Mouse (Mus musculus) erythroid progenitor cell, adult 5-6 weeks (primary cell): ENCODE results near the gene Iqce. TPM values are rescaled to one million over a fixed set of nuclear protein-coding genes. Genes with fewer than 3 reads are reported as not detected.
A peak's percentile ranks its signal among the peaks of the same experiment; 100 is the strongest.

Experiments
- ATAC-seq: replicated peaks from 2 replicates; pipeline ENCODE4 v1.8.0; 2016; ENCODE audit warnings: moderate number of reproducible peaks, mild to moderate bottlenecking, moderate TSS enrichment, inconsistent platforms; ENCODE audit not compliant: poor library complexity, low FRiP score, severe bottlenecking
- total RNA-seq, 2 experiments: library from RNA; stranded (forward) in 1 of 2; stranded (reverse) in 1 of 2; fragments of 150-400 nt in 1 of 2; fragments of 186-747, 209-891 nt in 1 of 2; gene quantifications; 2 replicates each; pipeline versions ENCODE4 v1.2.3 to v1.2.4; 2015 to 2017; ENCODE audit warnings: low replicate concordance in 2 of 2

The Iqce gene
- total RNA-seq, 2 experiments from 2014 or later: 1.7 to 6.2 TPM

DNA sequence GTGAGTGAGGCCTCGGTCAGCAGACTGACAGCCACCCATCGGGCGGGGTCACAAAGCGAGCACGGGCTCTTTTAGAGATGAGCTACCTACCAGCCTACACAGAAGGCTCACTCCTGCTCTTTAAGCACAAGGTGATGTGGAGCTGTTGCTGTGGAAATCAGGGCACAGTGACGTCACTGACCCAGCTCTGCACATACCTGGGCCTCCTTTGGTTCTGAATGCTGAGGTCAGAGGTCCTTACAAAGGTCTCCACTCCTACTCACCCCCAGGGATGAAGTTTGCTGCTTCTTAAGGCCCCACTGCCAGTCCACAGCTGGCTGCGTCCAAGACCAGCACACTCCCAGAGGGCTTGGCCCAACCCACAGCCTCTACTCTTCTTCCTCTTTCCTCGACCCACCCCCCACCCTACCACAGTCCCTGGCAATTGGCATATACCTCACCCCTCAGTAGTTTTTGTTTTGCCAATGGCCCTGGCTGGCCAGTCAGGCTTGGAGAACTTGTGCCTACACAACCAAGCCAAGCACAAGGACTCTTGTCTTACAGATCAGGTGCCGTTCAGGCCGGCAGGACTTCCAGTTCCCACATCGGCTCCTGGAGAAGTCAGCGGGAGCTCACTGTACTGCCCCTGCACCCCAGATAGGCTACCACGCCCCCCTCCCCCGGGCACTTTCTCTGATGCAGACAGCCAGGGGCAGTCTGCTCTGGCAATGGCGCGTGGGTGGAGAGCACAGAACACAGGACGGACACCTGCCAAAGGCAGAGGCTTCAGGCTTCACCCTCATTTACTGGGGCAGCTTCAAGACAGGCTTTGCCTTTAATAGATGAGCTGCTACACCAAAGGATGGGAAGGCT is 39.2 kb downstream of the Iqce start:
- no peak for ATAC-seq

DNA sequence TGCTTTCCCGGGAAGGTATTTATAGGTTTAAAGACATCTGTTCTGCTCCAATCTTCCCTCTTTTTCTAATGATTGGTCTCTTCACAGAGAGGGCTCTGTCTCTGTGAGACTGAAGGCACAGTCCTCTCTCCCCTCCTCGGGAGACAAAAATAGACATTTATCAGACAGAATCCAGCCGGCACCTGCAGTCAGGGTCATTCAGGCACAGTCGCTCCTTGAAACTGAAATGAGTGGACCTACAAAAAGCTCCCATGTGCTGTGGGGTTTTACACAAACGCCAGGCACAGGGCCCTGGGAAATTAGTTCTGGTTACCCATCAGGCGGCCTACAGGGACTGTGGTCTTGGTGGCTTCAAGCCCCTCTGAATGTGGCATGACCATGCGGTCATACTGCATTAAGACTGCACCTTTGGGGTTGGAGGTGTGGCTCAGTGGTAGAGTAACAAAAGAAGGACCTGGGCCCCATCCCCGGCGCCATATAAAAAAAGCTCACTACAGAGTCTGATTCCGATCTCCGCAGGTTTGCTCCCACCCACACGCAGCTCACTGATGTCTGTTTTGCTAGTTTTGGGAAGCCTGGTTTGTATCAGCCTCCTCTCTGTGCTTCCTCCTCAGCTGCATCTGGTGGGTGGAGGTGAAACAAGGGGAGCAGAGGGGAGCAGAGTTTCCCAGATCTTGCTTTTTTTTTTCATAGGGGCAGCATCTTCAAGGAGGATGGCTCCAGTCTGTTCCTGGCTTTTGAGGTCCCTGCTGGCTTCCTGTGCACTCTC is 40.1 kb downstream of the Iqce start:
- no peak for ATAC-seq

DNA sequence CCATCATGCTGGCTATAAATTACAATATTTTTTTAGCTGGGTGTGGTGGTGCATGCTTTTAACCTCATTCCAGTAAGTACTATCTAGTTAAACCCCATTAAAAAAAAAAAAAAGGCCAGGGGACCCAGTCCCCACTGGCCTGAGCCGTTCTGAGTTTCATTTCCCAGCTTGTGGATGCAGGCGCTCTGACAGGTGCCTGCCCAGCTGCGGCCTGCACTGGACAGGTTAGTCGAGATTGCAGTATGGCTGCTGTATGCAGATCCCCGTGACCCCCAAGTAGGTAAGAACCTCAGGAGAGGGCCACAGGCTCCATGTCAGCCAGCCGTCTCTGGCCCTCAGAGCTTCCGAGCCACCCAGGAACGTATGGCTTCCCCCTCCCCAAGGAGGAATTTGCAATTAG is 40.8 kb downstream of the Iqce start:
- no peak for ATAC-seq

DNA sequence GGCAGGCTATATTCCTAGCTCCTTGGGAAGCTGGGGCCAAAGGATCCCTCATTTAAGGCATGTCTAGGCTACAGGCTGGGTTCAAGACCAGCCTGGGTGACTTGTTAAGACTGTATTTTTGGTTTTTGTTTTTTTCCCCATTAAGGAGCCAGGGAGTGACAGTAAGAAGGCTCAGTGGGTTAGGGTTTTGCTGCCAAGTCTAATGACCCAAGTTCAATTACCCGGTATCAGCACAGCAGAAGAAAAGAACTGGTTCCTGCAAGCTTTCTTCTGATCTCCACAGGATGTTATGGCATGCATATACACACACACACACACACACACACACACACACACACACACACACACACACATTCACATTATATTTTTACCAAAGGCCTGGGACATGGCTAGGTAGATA is 41.8 kb downstream of the Iqce start:
- ATAC-seq: no peak

DNA sequence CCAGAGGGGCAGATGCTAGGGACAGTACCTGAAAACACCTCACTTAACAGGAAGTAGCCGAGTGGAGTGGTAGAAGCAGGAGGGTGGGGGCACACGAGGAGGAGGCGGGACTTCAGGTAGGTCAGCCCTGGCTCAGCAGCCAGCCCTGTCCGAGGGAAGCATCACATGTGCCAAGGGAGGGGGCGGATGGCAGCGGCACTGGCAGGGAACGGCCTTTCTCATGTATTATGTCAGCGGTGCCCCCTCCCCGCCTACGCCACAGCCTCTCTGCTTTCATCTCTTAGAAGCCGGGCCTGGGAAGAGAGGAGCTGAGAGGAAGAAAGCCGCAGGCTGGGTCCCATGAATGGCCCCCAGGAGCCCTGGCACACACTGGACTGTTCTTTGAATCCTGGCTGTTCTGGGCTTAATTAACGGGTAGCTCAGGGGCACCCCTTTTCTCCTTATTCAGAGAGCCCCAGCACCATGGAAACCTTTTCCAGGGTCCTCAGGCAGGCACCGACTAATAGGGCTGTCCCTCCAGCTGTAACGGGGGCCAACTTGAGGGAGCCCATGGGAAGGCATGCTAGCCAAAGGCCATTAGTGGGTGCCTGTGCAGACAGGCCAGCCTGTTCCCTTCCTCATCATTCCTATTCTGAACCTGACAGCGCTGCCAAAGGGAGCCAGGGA is 42.4 kb downstream of the Iqce start:
- no peak for ATAC-seq

DNA sequence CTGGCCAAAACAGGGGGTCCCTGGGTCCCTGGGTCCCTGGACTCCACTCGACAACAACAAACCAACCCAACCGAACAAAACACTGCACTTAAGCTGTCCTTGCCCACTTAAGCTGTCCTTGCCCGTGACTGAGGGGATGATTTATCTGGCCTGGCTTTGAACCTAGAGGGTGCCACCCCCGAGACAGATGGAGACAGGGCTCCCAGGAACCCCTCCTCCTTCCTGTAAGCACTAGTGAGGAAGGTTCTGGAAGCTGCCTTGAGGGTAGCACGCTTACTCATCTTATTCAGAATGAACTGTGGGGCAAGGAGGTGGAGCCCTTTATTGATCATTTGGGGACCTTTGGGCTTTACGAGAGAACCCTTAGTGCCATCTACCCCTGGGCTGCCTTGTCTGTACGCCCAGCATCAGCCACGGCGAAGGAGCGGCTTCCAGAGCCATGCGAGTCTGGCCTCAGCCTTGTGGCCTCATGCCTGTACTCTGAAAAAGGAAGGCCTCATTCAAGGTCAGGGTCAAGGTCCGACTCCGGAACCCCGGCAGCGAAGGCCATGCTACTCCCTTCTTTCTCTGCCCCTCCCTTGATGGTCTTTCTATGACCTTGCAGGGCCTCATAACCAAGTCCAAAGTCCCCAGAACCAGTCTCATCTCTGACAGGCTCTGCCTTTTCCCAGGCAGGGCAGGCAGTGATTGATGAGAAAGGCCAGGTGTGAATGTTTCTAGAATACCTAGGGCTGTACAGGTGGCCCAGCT is 47.9 kb downstream of the Iqce start:
- ATAC-seq: no peak

DNA sequence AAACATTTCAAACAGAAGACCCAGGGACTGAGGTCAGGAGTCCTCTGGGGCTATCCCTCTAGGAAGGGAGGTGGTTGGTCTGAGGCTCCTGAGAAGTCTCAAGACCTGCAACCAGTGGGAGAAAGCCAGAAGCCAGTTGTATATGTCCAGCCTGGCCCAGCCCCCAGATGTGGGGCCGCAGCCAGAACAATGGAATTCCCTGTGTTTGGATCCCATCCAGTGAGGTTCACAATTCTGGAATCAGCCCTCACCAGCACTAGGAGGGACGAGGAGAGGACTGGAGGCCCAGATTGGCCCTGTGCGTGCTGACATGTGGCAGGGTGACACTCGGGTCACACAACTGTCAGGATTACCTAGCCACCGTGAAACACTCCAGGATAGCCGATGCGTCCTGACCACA is 49.6 kb downstream of the Iqce start:
- ATAC-seq: no peak

DNA sequence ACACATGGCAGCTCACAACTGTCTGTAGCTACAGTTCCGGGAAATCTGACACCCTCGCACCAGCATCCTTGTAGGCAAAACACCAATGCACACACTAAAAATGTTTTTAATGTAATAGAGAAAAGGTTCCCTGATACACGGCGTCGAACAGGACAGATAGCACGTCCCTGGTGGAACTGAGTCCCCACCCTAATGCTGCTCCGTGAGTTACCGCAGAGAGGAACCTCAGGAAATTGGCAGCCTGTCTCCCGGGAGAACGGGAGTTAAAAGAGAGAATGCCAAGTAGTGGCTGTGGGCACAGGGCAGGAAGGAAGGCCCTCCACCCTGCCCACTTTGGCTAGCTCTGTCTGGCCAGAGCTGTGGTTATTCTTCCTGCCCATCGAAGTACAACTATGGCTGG is 50.9 kb downstream of the Iqce start:
- ATAC-seq: no peak

DNA sequence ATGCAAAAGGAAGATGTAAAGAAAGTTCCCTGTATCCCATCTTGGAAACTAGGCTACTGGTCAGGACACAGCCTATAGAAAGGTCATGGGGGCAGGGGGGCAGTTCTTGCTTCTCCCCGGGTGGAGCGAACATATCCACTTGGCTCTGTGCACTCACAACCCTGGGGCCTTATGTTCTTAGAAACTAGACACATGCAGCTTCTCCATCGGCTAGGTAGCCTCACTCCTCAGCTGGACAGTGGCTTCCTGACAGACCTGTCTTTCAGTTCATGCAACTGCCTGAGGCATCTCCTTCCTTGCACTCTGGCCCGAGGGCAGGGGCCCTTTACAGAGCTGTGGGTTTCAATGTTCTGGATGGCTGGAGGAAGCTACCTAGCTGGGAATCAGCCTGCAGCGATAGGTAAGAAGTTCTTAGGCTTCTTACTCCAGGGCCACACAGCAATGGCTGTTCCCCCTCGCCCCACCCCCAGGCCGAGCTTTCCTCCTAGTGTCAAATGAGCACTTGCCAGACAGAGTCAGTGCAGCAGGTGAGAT is 52.2 kb downstream of the Iqce start:
- no peak for ATAC-seq

DNA sequence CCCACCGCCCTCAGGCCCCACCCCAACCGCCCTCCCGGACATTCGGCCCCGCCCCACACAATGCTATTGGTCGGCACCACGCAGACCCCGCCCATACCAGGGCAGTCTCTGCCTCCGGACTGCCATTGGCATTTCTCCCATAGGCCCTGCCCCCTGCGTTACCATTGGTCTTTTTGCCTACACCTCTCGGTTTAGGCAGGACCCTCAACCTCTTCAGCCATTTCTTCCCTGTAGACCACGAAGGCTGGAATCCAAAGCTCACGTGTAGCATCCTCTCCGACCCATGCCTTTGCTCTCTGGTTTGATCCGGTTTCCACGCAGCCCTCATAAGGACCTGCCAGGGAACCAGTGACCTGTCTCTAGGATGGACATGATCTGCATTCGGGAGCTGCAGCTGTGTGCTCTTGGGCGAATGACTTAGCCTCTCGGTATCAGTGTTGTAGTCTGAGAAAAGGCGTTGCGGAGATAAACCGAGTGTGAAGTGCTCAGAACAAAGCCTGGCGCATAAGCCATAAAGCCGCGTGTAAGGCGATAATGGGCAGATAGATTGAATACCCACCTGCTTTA is 53.0 kb downstream of the Iqce start:
- ATAC-seq: peak; percentile 82

DNA sequence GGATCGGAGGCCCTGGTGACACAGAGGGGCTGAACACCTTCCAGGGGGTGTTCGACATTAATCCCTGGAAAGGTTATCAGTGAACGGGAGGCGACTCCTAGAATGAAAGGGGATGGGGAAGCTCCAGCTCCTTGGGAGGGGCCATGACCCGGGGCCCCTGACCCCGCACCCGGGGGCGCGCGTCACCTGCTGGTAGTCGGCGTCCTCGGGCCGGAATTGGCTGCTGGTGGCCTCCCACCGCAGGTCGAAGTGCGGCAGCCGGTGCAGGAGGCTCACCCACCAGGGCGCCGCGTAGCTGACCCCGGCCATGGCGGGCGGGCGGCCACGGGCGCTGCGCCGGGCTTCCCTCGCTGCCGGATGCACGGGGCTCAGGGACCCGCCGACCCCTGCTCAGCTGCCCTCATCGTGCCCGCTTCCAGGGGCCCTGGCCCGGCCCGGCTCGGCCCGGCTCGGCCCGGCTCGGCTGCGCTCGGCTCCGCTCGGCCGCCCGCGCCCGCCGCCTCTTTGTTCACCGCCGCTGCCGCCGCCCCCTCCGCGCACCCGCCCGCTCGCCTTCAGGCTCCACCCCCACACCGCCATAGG is 53.6 kb downstream of the Iqce start, which contains the start of gene Ttyh3:
Gene Ttyh3, minus strand, starts transcription at position 513 of the 582 bp plus-strand sequence.
- no peak for ATAC-seq

DNA sequence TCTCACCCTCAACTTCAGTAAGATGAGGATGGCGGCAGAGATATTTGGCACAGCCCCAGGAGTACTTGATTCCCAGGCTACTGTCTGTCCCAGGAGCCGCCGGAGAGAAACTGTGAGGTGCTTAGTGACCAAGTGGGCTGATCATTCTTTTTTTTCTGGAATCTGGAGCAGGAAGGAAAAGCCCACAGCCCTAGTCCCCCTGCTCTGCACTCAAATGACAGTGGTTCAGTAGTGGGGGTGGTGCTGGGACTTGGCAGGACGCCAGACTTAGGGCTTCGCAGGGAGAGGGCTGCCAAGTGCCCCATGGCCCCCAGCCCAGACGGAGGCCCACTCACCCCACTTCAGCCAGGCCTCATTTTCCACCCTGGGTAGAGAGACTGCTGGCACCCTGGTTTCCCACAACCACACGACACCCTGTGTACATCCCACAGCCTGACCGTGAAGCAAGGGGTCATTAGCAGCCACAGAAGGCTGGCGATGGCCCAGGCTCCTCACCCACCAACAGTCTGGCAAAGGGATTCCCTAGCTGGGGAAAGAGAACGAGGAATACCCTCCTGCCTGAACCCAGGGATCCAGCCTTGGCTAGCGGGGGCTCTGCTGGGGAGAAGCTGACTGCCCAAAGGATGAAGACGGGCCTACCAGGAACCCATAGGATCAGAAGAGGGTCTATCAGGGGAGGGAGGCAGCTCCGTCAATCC is 54.2 kb downstream of the Iqce start:
- ATAC-seq: no peak

DNA sequence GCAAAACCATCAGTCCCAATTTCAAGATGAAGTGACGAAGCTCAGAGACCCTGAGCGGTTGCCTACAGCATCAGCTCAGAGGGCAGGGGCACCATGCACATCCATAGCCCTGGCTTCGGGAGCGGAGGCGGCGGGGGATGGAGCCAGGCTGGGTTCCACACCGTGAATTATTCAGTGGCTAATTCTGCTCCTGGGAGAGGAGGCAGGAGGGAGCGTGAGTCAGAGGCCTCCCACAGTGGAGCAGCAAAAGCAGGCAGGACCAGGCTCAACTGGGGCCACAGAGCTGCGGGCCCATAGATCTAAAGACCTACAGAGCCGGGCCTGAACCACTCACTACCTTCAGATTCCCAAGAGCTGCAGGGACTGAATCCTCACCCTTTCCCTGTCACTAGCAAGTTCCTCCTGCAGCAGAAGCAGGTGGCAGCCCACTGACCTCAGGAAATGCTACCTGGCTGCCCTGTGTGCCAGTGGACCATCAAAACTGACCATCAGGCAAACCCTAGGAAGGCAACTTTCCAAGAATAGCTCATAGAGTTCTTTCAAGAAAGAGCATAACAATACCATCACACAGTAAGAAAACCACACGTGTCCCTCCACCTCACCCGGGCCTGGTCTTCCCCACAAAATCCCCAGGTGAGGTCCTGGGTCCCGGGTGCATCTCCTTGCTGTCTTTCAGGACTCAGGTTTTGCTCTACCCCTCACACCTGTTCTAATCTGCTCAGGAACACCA is 55.0 kb downstream of the Iqce start:
- no peak for ATAC-seq

DNA sequence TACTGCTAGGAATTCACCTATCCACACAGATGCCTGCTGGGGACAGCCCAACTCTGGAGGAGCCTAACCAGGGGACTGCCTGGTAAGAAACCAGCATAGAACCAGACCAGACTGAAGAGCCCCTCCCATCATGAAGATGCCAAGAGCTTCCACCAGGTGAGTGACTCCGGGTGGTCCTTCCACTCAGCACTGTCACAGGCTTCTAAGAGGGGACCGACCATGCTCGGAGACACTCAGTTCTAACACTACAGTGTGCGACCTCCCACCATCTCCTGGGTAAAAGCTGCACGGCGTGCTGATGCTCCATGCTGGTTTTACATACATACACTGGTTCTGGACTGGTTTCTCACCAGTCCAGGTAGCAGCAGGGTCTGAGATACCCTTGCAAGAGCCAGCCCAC is 56.0 kb downstream of the Iqce start:
- no peak for ATAC-seq

DNA sequence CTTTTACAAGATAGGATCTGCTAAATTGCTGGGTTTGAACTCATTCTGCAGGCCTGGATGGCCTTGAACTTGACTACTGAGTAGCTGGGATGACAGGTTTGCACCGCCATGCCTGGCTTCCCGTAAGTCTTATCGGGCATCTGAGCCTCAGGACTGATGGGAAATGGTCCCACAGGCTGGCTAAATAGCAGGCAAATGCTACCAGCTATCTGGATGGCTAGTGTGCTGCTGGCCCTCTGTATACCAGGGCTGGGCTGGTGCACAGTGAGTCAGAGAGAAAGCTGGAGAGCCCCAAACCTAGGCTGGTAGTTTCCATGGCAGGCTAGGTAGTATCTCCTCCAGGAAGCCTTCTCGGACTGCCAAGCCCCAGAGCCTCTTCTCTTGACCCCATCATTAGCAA is 56.7 kb downstream of the Iqce start:
- ATAC-seq: 0 out of 2 replicates have a peak, but pooled peaks have one; percentile 9

DNA sequence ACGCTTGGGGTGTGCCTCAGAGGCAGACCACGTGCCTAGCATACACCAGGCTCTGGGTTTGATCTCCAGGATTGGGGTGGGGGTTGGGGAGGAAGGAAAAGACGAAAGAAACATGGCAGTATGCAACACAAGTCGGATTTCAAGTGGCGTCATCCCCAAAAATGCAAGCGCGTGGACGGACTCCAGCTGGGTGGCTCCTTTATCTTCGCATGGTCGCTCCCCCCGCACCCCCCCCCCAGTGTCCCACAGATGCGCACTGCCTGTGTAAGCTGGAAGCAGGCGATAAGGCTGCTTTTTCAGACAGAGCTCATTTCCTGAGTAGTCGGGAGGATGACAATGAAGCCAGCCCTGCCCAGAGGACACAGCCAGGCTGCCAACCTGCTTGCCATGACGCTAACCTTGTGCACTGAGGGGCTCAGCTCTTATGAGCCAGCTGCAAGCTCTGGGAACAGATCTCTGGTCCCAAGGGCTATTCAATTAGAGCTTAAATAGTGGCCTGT is 57.4 kb downstream of the Iqce start:
- ATAC-seq: peak; percentile 56

DNA sequence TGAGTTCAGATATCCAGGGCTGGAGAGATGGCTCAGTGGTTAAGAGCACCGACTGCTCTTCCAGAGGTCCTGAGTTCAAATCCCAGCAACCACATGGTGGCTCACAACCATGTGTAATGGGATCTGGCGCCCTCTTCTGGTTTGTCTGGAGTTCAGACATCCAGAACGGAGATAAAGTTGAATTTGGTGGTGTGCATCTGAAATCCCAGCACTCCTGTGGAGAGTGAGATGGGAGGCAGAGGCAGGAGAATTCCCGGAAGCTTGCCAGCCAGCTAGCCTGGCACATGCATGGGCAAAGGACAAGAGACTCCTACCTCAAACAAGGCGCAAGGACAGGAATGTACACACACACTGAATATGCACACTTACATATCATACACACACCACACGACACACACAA is 57.9 kb downstream of the Iqce start:
- ATAC-seq: no peak

DNA sequence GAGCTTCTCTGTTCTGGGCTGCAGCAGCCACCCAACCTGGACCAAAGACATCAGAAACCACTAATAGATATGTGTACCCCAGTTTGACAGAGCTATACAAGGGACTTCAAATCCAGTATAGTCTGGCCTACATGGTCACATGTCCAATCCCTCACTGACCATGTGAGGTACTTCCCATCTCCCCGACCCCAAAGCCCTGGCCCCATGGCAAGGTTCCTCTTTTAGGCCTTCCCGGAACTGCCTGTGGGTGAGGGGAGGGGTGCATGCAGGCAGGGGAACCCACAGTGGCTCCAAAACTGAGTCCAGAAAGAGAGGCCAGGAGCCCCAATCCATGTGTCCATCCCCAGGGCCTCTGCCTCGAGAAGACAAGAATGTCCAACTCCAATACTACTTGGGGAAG is 60.1 kb downstream of the Iqce start:
- ATAC-seq: no peak
